Mouse (Mus musculus) spleen, adult 2 months (tissue): ENCODE results near the gene Oit3.

Experiments used
- CTCF ChIP-seq: fragments of 200-500 bp; IDR thresholded peaks from 2 replicates; pipeline ENCODE4 v1.5.1; 2011; ENCODE audit warnings: mild to moderate bottlenecking, inconsistent platforms; ENCODE audit not compliant: insufficient read depth, insufficient read length, insufficient replicate concordance; ENCODE audit errors: extremely low read depth
- POLR2A ChIP-seq: fragments of 200-500 bp; IDR thresholded peaks from 2 replicates; pipeline ENCODE4 v1.6.1; 2011; ENCODE audit warnings: low read depth, low read length, inconsistent platforms

- TF ChIP-seq CTCF, result no peak
- no peak for TF ChIP-seq POLR2A
Measured at GRCm38 (mm10) chr10:59429448-59430135, 12.0 kb downstream of the Oit3 start.
